Mouse (Mus musculus) urinary bladder, adult 18-20 months (tissue): Measurements from ENCODE around the gene Gcdh.

Experiments
- DNase-seq, 2 experiments: peaks; one replicate each; pipeline ENCODE4 v3.0.0; 2022; ENCODE audit warnings: low spot score in 2 of 2, mixed read lengths in 2 of 2

Gene Gcdh

DNA sequence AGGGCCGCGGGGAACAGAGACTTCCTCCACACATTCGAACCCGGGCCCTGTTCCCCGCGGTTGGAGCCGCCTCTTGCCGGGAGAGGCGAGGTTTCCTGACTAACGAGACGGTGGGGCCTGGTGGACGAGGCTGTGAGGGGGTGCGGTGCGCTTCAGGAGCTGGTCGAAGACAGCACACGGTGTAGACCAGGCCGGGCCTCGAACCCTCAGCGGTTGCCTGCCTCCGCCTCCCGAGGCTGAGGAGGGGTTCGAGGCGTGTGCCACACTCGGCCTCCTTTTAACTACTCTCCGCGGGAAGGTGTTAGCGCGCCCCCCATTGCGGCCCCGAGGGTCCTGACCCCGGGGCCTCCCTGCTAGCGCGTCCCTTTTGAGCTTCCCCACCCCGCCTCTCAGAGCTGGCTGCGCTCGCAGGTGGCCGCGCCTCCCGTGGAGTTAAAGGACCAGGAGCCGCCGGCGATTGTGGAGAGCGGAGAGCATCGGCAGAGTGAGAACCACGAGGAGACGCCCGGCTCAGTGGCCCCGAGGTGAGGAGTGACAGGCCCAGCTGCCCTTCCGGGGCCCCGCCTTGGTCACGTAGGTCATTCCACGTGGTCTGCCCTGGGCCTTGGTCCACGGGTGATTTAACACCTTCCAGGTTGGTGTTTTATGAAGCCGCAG is 21.3 kb downstream of the Gcdh start:
- peak in 1 of 2 experiments; percentile 25 for DNase-seq

DNA sequence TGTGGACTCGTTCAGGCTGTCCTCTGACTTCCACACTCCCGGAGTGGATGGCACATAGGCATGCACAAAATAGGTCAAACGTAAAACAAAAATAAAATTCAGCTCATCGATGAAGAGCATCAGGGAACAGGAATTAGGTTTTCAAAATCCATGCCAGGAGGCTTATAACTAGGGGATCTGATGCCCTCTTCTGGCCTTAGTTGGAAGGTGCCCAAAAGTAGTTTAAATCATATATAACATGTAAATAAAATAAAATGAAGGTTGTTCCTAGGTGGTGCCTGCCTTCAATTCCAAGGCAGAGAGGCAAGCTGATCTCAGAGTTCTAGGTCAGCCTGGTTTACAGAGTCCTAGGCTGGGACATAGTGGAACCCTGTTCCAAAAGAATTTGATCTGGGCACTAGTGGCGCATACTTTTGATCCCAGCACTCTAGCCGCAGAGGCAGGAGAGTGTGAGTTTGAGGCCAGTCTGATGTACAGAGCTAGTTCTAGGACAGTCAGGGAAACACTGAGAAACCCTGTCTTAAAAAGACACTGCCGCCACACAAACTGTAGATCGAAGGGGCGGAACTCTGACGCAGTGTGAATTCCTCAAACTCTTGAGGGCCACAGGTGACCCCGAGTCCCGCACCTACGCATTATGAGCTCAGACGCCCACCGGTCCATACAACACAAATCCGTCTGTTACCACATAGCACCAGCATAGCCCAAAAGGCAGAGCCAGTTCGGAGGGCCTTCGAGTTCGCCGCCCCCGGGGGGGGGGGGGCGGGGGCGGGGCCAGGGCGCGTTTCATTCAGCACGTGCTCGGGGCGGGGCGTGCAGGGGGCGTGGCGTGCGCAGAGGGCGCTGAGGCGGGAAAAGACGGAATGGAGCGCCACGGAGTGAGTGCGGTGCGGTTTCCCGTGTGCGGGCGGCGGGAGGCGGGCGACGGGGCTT is 22.1 kb downstream of the Gcdh start, which contains the start of gene Syce2:
Gene Syce2 (plus strand): TSS at position 736 of the 933 bp plus-strand sequence.
- peak; percentile 61 to 71 for DNase-seq

DNA sequence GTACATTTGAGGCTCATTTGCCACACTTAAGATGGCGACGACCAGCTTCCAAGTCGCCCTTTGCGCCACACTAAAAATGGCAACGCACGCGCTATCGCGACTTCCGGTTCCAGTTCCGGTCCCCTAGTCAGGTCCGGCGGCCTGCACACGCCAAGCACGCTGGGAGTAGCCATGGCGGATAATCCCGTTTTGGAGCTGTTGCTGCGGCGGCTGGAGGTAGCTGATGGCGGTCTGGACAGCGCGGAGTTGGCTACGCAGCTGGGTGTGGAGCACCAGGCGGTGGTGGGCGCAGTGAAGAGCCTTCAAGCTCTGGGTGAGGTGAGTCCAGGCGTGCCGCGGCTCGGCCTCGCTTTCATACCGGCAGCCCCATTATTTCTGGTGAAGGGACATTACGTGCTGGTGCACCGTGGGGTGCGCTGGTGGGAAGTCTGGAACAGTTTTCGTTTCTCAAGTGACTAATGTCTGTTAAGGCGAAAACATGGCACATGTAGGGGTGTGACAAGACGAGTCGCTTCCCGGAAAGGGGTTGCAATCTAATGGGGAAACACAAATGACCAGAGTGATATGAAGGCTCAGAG is 36.8 kb downstream of the Gcdh start, which contains the start of gene Farsa:
Gene Farsa (plus strand): TSS at position 126 of the 578 bp plus-strand sequence.
- DNase-seq: peak; percentile 87 to 90

DNA sequence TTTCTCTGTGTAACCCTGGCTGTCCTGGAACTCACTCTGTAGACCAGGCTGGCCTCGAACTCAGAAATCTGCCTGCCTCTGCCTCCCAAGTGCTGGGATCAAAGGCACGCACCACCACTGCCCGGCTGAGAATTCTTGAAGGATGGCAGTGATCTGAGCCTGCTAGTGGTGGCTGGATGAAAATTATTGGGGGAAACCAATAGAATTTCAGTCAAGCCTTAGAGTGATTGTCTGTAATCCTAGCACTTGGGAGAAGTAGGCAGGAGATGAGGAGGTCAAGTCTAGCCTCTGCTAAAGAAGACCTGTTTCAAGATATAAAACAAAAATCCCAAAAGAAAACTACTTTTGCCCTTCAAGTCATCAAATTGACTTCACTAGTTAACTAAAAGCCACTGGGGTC is 37.3 kb downstream of the Gcdh start:
- DNase-seq: no peak

DNA sequence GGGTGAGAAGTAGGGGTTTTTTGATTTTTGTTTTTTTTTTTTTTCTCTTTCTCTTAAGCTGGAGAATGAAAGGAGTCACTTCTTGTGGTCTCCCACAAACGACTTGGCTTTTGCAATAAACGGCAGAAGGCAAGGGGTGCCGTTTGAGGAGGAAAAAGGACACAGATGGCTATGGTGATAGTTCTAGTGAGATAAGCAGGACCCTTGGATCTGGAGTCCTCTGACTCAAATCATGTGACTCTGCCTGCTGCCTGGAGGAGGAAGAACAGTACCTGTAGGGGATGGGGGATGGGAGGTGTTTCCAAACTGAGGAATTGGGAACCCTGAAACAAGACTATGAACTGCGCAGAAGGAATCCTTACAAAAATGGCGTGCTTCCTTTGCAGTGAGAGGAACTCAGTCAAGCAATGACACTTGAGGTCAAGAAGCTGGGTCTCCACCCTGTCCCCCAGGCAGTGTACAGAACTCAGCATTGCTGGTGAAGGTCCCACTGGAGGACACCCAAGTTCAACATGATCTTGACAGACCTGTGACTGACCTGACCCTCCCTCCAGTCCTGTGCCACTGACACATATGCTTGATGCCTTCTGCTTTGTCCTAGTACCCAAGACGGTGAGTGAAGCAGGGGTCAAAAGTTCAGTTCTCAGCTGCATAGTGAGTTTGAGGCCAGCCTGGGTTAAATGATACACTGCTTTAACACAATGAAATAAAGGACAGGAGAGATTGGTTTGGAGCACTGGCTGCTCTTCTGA is 45.9 kb downstream of the Gcdh start:
- DNase-seq: no peak

DNA sequence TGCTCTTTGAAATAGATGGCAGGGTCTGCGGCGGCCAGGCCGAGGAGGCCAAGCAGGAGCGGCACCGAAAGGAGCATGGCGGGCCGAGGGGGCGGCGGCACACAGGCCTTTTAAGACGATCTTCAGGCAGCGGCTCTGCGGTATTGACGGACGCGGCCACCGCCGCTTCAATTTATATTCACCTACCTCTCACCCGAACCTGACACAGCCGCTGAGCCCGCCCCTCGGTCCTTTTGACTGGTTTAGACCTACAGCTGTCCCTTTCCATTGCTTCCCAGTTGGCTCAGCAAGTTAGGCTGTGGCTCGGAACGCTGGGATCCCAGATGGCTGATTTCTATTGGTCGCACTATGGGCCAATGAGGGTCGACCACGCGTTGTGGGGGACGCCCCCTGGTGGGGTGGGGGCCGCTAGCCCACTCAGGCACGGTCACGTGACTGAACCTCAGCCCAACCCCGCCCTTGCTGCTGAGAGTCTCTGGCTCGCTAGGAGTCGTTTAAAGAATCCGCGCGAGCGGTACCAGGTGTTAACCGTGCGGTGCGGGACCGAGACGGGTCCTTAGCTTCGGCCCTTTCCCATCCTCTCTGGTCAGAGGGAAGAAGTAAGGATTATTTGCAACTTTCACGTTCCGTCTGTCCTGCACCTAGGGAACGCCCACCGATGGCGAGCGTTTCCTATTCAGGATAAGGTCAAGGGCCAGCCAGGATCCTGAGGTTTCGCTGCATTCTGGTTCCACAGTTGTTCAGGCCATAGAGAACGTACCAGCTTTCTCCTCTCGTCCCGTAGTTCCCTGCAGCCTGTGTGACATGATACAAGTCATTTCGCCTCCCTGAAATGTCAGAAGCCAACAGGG is 46.8 kb downstream of the Gcdh start, which contains the start of gene Calr:
Gene Calr (minus strand): TSS at position 213 of the 851 bp plus-strand sequence.
- DNase-seq: peak; percentile 94 to 100

DNA sequence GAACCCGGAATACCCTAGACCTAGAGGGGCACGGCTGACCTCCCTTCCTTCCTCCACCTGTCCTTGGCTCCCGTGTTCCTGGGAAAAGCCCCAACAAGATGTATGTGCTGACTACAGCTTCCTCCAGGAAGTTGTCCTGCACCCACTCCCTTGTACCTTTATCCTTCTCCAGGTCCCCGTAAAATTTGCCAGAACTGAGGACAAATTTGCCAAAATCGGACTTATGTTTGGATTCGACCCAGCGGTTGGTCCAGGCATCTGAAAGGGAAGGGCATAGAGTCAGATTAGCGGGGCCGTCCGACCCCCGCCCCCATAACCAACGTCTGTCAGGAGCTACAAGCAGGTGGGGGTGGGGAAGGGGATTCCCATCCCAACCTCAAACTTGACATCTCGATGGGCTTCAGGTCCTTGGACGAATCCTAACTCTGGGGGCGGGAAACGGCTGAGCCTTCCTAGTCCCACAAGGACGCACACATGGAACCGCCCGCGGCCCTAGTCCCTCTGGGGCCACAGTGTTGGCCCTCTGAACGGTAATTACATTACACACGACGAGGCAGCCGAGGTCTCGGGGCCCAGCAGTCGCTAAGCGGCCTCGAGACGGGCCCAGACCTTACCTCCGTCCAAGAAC is 47.5 kb downstream of the Gcdh start:
- no peak for DNase-seq

GRCm38 (mm10) chr8:84845355-84846093 is 48.2 kb downstream of the Gcdh start:
- DNase-seq: no peak

- DNase-seq: no peak
Observed at GRCm38 (mm10) chr8:84844397-84845070, 49.2 kb downstream of the Gcdh start.

DNA sequence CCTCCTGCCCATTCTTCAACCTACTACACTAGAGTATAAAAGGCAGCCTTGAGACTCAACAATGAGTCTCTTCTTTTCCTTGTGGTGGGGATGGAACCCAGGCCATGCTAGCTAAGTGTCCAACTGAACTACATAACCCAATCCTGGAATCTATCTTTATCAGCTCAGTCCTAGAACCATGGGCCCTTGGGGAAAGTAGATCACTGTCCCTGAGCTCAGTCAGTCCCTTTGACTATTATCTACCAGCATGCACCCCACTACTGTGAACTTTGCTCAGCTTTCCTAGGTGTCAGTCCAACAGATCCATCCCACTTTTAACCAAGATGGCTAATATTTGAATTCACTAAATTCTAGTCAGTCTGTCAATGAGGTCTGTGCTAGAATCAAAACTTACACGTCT is 52.2 kb downstream of the Gcdh start:
- no peak for DNase-seq

- peak; percentile 75 to 84 for DNase-seq
Observed at GRCm38 (mm10) chr8:84840248-84840999, 53.3 kb downstream of the Gcdh start, which contains the start of gene Rad23a. Gene Rad23a (minus strand): TSS chr8:84840665.

DNA sequence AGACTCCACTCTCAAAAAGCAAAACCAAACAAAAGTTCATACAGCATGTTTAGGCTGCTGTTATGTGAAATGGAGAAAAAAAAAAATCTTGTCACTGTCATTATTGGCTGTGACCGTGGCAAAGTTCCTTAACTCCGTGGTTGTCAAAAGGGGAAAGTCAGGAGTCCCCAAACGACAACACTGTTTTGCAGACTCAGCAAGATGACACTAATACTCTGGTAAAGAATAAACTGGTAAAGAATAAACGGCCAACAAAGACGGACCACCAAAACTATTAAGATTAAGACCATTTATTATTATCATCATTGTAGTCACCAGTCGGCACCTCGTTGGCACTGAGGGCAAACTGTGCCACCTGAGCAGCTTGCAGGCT is 53.9 kb downstream of the Gcdh start:
- no peak for DNase-seq

DNA sequence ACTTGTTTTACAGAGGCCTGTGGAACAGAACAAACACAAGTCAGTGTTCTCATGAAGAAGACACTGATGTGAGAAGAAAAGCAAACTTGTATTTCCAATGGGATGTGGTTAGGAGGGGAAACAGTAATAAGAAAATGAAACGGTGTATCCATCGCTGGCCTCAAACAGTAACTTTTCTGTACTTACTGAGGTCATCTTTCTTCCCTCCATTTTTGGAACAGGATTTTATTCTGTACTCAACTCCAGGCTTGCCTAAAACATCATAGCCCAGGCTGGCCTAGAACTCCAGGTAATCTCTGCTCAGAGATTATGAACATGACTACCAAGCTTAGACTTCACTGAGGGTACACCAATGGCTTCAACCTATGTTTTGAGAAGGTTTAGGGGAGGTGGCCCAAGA is 54.3 kb downstream of the Gcdh start:
- DNase-seq: no peak

GRCm38 (mm10) chr8:84838513-84838912 is 55.2 kb downstream of the Gcdh start:
- no peak for DNase-seq

DNA sequence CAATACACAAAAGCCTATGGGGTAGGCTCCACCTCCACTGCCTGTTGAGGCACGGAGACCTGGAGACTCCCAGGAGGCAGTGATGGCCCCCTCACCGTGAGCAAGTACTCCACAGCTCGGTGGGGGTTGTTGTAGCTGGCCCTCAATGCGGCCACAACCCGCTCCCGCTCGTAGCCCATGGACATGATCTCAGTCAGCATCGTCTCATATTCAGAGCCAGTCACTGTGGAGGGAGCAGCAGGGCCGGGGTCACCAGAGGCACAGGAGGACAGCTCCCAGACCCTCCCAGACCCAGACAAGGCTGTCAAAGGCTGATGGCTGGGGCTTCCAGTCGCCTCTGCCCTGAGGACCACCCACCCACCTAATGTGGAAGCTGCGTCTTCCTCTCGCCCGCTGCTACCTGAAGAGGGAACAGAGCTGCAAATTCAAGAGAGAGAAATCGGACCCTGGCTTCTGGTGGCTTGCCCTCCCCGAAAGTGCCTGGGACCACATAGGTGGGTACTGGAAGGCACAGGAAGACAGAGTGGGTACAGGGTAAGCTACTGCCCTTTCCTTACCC is 55.7 kb downstream of the Gcdh start:
- DNase-seq: no peak

DNA sequence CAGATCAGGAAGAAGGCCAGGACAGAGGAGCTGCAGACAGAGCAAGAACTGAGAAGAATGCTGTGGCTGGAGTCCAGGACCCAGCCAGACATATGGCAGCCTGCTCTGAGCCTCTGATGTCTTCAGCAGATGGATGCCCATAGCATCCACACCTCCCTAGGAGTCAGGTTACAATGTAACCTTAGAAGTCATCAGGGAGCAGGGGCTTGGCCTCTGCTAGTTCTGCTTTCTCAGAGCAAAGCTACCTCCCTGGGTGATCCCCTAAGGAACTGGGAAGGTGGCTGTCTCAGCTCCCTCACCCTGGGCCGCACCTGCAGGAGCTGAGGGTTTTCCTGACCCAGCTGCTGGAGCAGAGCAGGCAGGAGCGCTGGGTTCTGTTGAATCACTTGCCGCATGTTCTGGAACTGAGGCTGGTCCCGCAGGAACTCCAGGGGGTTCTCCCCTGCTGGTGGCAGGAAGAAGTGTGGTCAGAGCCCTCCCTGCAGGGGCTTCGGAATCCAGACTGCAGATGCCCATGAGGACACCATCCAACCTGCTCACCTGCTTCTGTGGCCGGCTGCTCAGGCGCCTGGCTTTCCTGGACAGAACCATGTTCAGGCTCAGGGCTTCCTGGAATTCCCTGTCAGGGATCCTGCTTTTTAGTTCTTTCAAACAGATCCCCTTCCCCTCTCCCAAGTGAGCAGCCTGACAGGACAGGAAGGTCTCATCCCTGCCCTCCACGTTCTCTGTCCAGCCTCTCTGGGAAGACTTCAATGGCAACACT is 56.4 kb downstream of the Gcdh start:
- no peak for DNase-seq
